Mouse (Mus musculus) common myeloid progenitor, adult 5-6 weeks (primary cell): ENCODE results near the gene Scn10a. TPM values are rescaled to one million over a fixed set of nuclear protein-coding genes. Genes with fewer than 3 reads are reported as not detected.

Source experiments
- ATAC-seq: replicated peaks from 2 replicates; pipeline ENCODE4 v1.8.0; 2016; ENCODE audit warnings: low read depth, mild to moderate bottlenecking, moderate TSS enrichment, inconsistent platforms; ENCODE audit not compliant: poor library complexity, severe bottlenecking
- total RNA-seq: library from RNA; stranded (forward); fragments of 200-1000, 187-1606 nt; gene quantifications from 2 replicates; pipeline ENCODE4 v1.2.3, GENCODE M21; 2017

Scn10a gene
- total RNA-seq, 1 experiment from 2014 or later = not detected

DNA sequence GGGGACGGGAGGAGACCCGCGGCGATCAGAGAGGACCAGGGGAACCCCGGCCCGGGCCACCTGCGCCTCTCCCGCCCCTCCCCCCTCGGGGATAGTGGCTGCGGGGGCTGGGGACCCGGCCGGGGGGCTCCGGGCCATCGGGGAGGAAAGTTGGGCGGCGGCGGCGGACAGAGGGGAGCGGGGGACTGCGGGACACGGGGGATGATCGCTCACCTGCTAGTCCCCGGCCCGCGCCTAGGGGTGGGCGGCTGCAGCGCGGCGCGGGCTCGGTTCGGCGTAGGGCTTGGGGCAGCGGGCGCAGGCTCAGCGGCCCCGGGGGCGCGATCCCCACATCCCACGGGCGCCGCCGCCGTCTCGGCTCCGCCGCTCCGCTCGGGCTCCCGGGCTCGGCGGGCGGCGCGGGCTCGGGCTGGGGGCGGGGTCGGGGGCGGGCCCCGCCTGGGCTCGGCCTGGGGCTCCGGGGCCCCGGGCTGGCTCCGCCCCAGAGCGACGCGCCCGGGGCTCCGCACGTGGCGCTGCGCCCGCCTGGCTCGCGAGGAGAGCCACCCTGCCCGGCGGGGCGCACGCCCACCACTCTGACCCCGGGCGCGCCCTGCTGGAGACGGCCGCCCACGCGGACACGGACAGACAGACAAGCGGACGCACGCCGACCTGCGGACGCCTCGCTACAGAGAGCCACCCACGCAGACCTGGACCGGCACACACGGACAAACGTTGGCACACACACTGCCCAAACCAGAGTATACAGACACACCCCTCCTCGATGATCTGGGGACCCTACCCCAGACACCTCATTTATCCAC, 140.3 kb downstream of the Scn10a start, which contains the start of gene Scn5a:
Scn5a (minus strand) TSS at position 381 of the 803 bp plus-strand sequence.
- no peak for ATAC-seq

DNA sequence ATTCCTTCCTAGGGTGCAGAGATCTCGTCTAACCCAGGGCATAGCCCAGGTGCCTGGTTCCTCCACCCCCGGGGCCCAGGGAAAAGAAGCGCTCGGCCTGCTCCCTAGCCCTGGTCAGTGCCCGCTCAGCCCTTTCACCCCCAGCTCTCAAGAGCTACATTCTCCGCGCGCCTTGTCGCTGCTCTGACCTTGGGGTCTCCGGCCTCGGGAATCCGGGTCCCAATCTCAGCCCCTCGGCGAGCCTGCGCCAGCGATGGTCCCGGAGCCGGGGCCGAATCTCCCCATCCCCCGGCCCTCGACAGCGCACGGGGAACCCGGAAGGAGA, 140.8 kb downstream of the Scn10a start:
- no peak for ATAC-seq

DNA sequence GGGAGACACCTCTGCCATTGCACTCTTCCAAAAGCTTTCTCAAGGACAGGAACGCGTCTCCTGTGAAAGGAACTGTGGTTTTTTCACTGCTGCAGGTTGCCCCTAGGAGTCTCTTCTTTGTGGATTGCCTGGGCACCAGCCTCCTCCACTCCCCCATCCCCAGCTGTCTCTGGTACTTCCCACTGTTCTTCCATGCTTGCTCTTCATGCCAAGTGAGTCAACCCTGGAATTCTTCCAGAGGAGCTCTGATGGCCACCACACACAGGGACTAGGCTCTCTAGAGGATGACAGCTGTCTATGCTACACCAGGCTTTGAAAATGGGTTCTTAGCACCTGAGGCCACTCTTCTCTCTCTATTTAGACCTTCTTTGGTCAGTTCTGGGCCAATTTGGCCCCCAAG, 142.1 kb downstream of the Scn10a start:
- ATAC-seq = no peak

DNA sequence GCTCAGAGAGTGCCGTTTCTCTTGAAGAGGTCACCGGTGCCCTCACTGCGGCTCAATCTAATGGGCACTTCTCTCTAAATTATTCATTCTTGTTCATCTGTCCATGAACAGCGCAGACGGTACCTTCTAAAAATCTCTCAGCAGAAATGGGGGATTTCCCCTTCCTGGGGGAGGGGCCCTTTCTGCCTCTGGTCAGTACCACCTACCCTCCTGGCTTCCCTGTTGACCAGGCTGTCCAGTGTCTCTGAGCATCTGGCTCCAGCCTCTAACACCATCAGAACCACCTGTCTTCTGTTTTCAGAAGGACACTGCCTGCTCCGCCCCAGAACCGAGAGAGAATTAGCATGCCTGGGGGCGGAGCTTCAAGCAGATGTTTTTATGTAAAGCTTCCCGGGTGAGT, 143.4 kb downstream of the Scn10a start:
- ATAC-seq = no peak

DNA sequence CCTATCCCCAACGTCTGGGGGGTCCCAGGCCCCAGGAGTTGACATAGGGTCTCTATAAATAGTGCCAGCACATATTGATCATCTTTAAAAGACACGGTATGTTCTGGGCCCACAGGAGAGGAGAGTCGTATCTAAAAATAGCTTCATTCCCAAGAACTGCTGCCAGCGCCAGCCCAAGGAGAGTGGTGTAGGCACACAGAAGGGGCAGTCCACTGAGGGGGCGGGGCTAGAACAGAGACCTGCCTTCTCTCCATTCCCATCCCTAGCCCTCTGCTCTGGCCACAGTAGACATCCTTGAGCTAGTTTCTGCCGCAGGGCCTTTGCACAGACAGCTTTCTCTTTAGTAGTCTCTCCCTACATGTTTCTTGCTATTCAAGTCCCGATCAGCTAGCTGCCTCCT, 144.8 kb downstream of the Scn10a start:
- no peak for ATAC-seq

DNA sequence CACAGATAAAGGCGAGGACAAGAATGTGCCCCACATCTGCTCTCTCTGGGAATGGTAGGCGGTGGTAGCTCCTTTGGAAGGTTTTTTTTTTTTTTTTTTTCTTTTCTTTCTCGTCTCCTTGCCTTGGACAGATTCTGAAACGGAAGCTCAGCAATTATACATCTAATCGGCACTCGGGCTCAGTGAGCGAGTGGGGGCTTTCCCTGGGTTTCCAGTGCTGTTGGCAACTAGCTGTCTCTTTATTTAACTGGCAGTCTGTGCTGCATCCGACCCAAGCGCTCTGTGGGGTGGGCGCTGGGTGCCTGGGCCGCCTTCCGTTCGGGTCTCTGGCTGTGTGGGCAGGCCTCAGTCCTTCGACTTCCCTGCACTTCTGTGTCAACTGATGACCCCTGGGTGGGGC, 146.1 kb downstream of the Scn10a start:
- ATAC-seq = no peak

DNA sequence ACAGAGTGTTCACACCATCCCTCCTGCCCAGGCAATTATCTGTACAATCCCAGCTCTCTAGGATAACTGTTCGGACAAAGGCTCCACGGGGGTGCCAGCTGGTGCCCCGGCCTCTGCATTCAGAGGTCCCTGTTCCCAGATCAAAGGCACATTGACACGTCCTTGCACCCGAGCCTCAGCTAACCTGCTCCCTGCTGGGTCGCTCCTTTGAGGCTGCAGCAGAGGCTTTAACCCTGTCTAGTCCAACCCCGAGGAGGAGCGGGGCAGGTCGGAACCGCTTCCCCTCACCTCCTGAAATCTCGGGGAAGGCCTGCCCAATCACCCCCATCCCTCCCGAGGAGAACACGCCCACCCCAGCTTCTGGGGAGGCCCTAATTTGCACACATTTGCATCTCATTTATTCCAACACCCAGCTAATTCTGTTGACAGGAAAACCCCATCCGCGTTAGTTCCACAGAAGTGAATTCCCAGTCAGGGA, 147.7 kb downstream of the Scn10a start:
- no peak for ATAC-seq

DNA sequence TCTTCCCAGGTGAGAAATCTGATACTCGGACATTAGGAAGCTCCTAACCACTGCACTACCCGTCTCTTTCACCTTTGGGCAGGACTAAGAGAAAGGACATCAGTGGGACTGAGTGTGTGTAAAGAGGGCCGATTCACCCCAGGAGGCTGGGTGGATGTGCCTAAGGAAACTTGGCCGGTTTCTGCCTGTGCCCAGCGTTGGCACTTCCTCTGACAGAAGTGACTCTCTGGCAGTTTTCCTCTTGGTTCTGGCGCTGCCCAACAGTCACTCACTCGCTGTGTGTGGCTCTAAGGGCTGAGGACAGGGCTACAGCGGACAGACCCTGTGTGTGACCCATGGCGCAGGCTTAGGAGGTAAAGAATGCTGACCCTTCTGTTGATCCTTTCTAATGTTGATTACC, 148.5 kb downstream of the Scn10a start:
- ATAC-seq = no peak

DNA sequence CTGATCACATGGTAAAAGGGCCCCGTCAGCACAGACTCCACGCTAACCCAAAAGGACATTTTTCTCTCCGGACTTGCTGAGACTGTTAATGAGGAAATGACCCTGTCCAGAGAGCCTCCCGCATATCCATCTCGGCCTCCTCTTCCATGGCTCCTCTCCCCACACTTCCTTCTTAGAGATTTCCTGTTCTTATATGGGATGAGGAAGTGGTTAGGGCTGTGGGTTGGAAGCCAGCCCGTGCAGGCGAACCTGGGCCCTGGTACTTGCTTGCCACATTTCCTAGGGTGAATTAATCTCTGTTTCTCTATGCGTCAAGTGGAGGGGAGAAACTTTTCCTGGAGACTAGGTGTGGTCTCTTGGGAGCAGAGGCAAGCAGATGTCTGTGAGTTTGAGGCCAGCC, 150.4 kb downstream of the Scn10a start:
- ATAC-seq = peak; percentile 53

DNA sequence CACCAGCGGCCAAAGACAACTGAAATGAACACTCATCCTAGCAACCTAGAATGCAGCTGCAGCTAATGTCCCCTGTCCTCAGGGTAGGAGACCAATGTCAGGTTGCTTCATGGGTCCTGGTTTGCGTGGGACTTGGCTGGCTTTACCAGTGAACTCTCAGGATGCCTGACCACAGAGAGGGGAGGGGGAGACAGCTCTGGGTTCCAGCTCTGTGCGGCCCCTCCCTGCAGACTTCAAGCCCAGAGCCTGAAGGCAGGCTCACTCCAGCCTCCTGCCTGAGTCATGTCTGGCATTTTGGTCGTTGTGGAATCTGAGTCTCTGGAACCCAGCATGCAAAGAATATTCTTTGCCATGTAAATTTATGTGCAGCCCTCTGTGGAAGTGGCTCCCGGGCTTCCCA, 151.3 kb downstream of the Scn10a start:
- no peak for ATAC-seq

DNA sequence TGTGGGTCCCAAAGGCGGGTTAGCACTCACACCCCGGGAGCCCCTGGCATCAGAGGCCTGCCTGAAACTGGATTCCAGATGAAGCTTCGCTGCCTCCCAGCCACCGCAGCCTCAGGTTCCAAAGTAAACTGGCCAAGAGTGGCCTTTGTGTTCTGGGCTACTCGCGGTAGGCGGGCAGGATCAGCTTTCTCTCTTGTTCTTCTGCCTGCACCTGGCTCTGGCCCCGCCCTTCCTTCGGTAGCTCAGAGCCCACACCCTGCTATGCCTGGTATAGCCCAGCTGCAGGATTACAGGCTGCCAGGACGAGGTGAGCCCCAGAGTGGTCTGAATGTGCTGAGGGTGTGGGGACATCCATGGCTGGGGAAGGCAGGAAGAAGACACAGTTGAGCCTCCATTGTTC, 152.9 kb downstream of the Scn10a start:
- ATAC-seq = no peak

DNA sequence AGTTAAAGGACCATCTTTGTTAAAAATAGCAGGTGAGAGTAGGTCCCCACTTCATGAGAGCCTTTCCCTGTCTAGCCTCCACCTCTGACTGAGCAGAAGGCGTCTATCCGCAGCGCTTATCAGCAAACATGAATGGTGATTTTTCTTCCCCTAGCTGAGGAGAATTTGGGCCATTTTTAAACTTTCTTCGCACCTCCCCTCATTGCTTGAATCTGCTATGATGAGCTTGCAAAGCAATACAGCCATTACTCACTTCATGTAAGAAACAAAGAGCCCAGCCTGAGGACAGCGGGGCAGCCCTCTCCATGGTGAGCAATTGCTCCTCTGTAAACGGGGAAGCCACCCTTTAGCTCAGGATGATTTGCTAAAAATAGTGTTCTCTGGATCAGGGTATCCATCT, 154.3 kb downstream of the Scn10a start:
- ATAC-seq = no peak

DNA sequence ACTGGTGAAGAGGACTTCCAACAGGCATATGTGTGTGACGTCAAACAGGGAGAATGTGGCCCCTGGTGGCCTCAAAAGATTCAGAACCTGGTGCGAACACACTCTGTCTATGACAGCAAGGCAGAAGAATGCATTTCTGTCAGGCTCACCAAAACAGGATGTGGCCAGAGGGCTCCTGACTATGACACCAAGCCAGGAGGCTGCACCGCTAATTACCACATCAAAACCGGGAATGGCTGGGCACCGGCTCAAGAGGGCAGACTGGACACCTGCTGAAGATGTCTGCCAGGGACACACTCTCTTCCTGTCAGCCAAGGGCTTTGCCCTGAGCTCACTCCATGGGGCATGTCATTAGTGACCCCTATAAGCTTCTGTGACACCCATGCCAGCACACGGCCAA, 155.5 kb downstream of the Scn10a start:
- ATAC-seq = peak; percentile 33; the same call in 1 of the 2 replicates

DNA sequence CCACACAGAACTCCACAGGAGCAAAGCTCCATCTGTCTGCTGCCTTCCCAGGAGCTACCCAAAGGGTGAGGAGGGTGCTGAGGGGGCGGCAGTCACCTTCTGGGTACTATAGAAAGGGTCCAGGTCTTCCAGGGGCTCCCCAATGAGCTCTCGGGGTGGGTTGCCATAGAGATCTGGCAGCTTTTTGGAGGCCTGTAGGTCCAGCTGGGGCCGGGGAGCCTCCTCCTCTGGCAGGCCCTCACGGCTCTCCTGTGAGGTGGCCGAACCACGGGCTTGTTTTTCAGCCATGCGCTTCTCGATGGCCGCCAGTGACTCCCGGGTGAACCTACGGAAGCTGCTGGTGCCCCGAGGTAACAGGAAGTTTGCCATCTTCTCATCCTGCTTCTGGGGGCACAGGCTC, 156.9 kb downstream of the Scn10a start:
- no peak for ATAC-seq

DNA sequence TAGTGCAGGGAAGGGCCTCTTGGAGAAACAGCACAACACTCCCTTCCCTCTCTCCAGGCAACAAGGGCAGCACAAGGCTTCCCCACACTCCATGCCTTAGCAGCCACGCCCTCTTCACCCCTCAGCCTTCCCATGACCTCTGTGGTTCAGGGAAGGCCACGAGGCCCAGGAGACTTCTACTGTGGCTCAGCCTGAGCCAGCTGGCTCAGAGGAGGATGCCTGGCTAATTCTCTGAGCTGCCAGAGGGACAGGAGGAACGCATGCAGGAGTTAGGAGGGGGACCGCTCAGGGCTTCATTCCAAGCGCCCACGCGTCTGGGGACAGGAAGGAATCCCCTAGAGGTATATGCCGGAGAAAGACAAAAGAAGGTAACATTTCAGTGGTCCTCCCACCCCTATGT, 157.4 kb downstream of the Scn10a start:
- ATAC-seq = no peak

DNA sequence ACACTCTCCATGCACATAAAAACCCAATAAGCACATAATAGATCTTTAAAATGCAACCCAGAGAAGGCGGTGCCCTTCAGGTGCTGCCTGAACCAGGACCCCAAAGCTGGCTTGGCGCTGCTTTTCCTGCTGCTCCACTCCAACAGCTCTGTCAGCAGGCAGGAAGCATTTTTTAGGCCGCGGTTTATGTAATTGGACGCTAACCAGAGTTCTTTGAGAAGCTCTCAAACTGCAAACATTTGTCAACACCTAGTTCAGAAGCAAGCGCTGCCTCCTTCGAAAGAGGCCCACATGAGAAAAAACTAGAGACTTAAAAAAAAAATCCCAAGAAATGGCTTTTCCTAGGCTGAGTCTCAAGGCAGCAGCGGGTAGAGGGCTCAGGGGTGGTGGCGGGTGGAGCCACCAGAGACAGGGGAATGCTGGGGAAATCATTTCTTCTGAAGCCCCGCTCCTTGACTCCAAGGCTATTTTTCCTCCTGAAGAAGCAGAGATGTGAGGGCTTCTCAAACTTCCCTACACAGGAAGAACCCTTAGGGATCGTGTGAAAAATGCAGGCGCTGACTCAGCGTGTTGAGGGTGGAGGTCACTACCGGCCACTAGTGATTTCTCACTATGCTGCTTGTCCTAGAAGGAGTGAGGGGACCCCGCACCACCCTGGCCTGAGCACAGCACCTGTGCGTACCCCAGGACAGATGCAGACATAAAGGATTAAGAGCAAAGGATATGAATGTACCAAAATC, 159.4 kb downstream of the Scn10a start:
- no peak for ATAC-seq

Other genes with a start within 250 kb of the Scn10a start
- not detected in 2 replicates for gene Scn5a, start 140.3 kb downstream of the Scn10a start, total RNA-seq
- not detected in 2 replicates for gene Scn11a, start 106.1 kb upstream of the Scn10a start, total RNA-seq
- 44.2 and 46.8 TPM in 2 replicates for gene Wdr48, start 175.6 kb upstream of the Scn10a start, total RNA-seq
- 6.3 and 11.6 TPM in 2 replicates for gene Gorasp1, start 218.2 kb upstream of the Scn10a start, total RNA-seq
- gene Ttc21a, start 218.3 kb upstream of the Scn10a start, total RNA-seq = 0.15 and 0.46 TPM in 2 replicates